Mouse (Mus musculus): ENCODE measurements around the gene Gm2001. TPM values are rescaled to one million over a fixed set of nuclear protein-coding genes. Genes with fewer than 3 reads are reported as not detected.
"Not testable (repeated sequence)": the region's sequence is repeated elsewhere in the genome, so short reads cannot be mapped to it uniquely, and the experiment has no call there.

The Gm2001 gene
- total RNA-seq (2021) = not detected
- long read RNA-seq, experiment 1 = 0 reads
- long read RNA-seq, experiment 2 = 0 reads

GRCm38 (mm10) chr12:87842239-87842638, at the start of gene Gm2001:
Gene Gm2001 (minus strand): TSS chr12:87842339.
- intact Hi-C loops (cut with DNase I); DNase-seq: not testable (repeated sequence)

DNA sequence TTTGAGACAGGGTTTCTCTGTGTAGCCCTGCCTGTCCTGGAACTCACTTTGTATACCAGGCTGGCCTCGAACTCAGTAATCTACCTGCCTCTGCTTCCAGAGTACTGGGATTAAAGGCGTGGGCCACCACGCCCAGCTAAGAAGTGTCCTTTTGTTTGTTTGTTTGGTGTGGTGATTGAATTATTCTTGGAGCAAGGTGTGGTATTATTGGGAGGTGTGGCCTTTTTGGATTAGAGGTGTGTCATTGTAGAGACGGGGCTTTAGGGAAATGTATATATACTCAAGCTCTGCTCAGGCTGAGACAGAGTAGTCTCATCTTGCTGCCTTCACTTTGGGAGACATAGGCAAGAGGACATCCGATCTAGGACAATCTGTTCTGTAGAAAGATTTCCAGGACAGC, 31.6 kb upstream of the Gm2001 start, which contains the start of gene Gm2016:
TSS of gene Gm2016 (plus strand) at position 301 of the 400 bp plus-strand sequence.
- intact Hi-C loops (cut with DNase I); DNase-seq: not testable (repeated sequence)

GRCm38 (mm10) chr12:87864048-87864447, 21.9 kb upstream of the Gm2001 start:
- DNase-seq; intact Hi-C loops (cut with DNase I): not testable (repeated sequence)

DNA sequence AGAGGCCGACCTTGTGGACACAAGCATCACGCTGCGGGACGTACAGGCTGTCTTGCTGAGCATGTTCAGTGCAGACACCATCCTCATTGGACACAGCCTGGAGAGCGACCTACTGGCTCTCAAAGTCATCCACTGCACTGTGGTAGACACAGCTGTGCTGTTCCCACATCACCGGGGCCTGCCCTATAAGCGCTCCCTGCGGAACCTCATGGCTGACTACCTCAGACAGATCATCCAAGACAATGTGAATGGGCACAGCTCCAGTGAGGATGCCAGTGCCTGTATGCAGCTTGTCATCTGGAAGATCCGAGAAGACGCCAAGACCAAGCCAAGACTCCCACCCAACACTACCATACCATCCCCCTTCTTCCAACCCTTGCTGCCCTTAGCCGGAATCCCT, 21.5 kb upstream of the Gm2001 start:
- intact Hi-C loops (cut with DNase I); DNase-seq: not testable (repeated sequence)

GRCm38 (mm10) chr12:87861740-87862692, 19.9 kb upstream of the Gm2001 start:
- peak in 1 of 2 experiments; percentile 6 for DNase-seq
- intact Hi-C loops (cut with DNase I) = not testable (repeated sequence)

DNA sequence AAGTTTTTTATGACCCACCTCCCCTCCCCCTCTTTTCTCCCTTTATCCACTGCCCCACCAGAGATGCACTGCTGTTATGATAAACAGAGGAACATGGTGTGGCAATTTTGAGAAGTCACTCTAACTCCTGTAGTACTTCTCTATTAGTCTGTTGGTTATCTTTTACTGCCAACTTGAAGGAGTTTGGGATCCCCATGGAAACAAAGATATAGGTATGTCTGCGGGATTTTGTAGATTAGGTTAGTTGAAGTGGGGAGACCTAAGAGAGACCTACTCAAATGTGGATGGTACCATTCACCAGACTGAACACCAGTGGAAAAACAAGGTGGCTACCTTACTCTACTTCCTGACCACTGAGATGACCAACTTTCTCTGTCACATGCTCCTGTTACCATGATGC, 13.9 kb upstream of the Gm2001 start:
- intact Hi-C loops (cut with DNase I) = not testable (repeated sequence)

GRCm38 (mm10) chr12:87850657-87851056, 8.5 kb upstream of the Gm2001 start:
- intact Hi-C loops (cut with DNase I); DNase-seq: not testable (repeated sequence)

More for the DNA sequence above, 13.9 kb upstream of the Gm2001 start:
- DNase-seq = not testable (repeated sequence)

DNA sequence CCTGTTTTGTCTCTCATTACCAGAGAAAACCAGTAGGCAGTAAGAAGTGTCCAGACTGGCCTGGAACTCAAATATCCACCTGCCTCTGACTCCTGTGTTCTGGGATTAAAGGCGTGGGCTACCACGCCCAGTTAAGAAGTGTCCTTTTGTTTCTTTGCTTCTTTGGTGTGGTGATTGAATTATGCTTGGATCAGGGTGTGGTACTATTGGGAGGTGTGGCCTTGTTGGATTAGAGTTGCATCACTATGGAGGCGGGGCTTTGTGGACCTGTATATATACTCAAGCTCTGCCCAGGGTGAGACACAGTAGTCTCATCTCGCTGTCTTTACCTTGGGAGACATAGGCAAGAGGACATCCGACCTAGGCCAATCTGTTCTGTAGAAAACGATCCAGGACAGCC, 25.9 kb downstream of the Gm2001 start, which contains the start of gene BB287469:
TSS of gene BB287469 (plus strand) at position 301 of the 400 bp plus-strand sequence.
- DNase-seq; intact Hi-C loops (cut with DNase I): not testable (repeated sequence)

- DNase-seq; intact Hi-C loops (cut with DNase I): not testable (repeated sequence)
Observed at GRCm38 (mm10) chr12:87797971-87798370, 44.2 kb downstream of the Gm2001 start.

DNA sequence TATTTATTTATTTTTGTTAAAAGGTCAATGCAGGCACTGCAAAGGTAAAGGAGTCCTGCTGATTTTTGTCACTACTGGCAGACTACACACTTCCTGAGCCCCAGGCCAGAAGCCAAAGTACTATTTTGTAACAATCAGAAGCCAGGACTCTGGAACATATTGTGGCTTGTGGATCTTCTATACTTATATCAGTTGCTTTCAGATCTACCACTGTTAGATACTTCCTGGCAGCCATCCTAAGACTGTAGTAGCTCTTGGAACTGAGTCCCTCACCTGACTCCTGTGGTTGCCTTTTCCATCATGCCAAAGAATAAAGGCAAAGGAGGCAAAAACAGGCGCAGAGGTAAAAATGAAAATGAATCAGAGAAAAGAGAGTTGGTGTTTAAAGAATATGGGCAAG, 46.9 kb downstream of the Gm2001 start, which contains the start of gene Gm21936:
TSS of gene Gm21936 (plus strand) at position 301 of the 400 bp plus-strand sequence.
- intact Hi-C loops (cut with DNase I); DNase-seq: not testable (repeated sequence)

Other genes with a start within 250 kb of the Gm2001 start
- not detected for gene Oog1, start 239.7 kb downstream of the Gm2001 start, total RNA-seq (2021)
- gene Gm4027, start 223.5 kb downstream of the Gm2001 start, total RNA-seq (2021) = not detected
- gene Gm16381, start 197.7 kb downstream of the Gm2001 start, total RNA-seq (2021) = not detected
- gene Gm21319, start 66.6 kb downstream of the Gm2001 start, total RNA-seq (2021) = not detected
- not detected for gene Gm21936, start 46.8 kb downstream of the Gm2001 start, total RNA-seq (2021)
- gene BB287469, start 25.8 kb downstream of the Gm2001 start, total RNA-seq (2021) = not detected
- not detected for gene Gm2016, start 31.7 kb upstream of the Gm2001 start, total RNA-seq (2021)
- gene Gm2022, start 53.0 kb upstream of the Gm2001 start, total RNA-seq (2021) = not detected
- gene Gm2035, start 77.5 kb upstream of the Gm2001 start, total RNA-seq (2021) = not detected
- gene Gm2042, start 111.7 kb upstream of the Gm2001 start, total RNA-seq (2021) = not detected
- gene Gm2075, start 169.5 kb upstream of the Gm2001 start, total RNA-seq (2021) = not detected
- not detected for gene Gm6803, start 176.4 kb upstream of the Gm2001 start, total RNA-seq (2021)
- gene Gm2056, start 184.7 kb upstream of the Gm2001 start, total RNA-seq (2021) = not detected
- gene Gm16368, start 241.4 kb upstream of the Gm2001 start, total RNA-seq (2021) = not detected

Data from gastrocnemius, postnatal 36 days (tissue).